Mouse (Mus musculus): Measurements from ENCODE around the gene Rpl18. TPM values are rescaled to one million over a fixed set of nuclear protein-coding genes. Genes with fewer than 3 reads are reported as not detected.

Rpl18 gene
- polyA plus RNA-seq, 1 experiment from 2014 or later, result 708 TPM

GRCm38 (mm10) chr7:45679966-45680621, 35.2 kb upstream of the Rpl18 start:
- Histone ChIP-seq H3K4me1 (replicated peaks; ENCODE audit: control insufficient read depth, insufficient read depth, low read length) (peaks cover 3% of the 10 kb centered on the region; the same call in 1 of the 2 replicates), H3K9me3 (ENCODE audit: control insufficient read depth) (no peaks in the 10 kb centered on the region), H3K36me3 (ENCODE audit: control insufficient read depth, insufficient read depth) (no peaks in the 10 kb centered on the region), H3K4me3 (ENCODE audit: low read depth, low read length) (no peak overlapping the region), H3K27ac (ENCODE audit: low read depth, low read length) (peak overlapping the region; percentile 35; the same call in 1 of the 2 replicates), H3K27me3 (replicated peaks; ENCODE audit: control insufficient read depth, insufficient read depth, low read length) (peaks cover 43% of the 10 kb centered on the region), H3K4me2 (replicated peaks; ENCODE audit: low read depth) (no peak overlapping the region), H3K9ac (ENCODE audit: low read depth, low read length) (no peak overlapping the region)
- ATAC-seq, result 0 out of 2 replicates have a peak, but pooled peaks have one; percentile 31
- no peak for TF ChIP-seq CTCF (IDR thresholded peaks at IDR 0.05; ENCODE audit: low read depth)
- 59% methylated on average over 14 of the region's 14 CpGs for WGBS

- Histone ChIP-seq H3K4me1 (replicated peaks; ENCODE audit: control insufficient read depth, insufficient read depth, low read length) (peaks cover 3% of the 10 kb centered on the region; the same call in 1 of the 2 replicates), H3K9me3 (ENCODE audit: control insufficient read depth) (no peaks in the 10 kb centered on the region), H3K36me3 (ENCODE audit: control insufficient read depth, insufficient read depth) (no peaks in the 10 kb centered on the region), H3K4me3 (ENCODE audit: low read depth, low read length) (no peak overlapping the region), H3K9ac (ENCODE audit: low read depth, low read length) (no peak overlapping the region), H3K4me2 (replicated peaks; ENCODE audit: low read depth) (no peak overlapping the region), H3K27me3 (replicated peaks; ENCODE audit: control insufficient read depth, insufficient read depth, low read length) (peaks cover 40% of the 10 kb centered on the region), H3K27ac (ENCODE audit: low read depth, low read length) (no peak overlapping the region)
- WGBS, result 67% methylated on average over 8 of the region's 8 CpGs
- no peak for TF ChIP-seq CTCF (IDR thresholded peaks at IDR 0.05; ENCODE audit: low read depth)
- ATAC-seq, result no peak
Measured at GRCm38 (mm10) chr7:45681046-45681736, 34.1 kb upstream of the Rpl18 start.

- Histone ChIP-seq H3K4me2 (replicated peaks; ENCODE audit: low read depth) (peak overlapping the region; percentile 49), H3K27me3 (replicated peaks; ENCODE audit: control insufficient read depth, insufficient read depth, low read length) (peaks cover 32% of the 10 kb centered on the region), H3K4me3 (ENCODE audit: low read depth, low read length) (no peak overlapping the region), H3K4me1 (replicated peaks; ENCODE audit: control insufficient read depth, insufficient read depth, low read length) (peaks cover 3% of the 10 kb centered on the region; the same call in 1 of the 2 replicates), H3K9me3 (ENCODE audit: control insufficient read depth) (no peaks in the 10 kb centered on the region), H3K27ac (ENCODE audit: low read depth, low read length) (peak overlapping the region; percentile 28; the same call in 1 of the 2 replicates), H3K36me3 (ENCODE audit: control insufficient read depth, insufficient read depth) (no peaks in the 10 kb centered on the region), H3K9ac (ENCODE audit: low read depth, low read length) (peak overlapping the region; percentile 37; the same call in 1 of the 2 replicates)
- peak; percentile 100 for TF ChIP-seq CTCF (IDR thresholded peaks at IDR 0.05; ENCODE audit: low read depth)
- 26% methylated on average over 14 of the region's 14 CpGs for WGBS
- peak; percentile 23; the same call in 1 of the 2 replicates for ATAC-seq
Measured at GRCm38 (mm10) chr7:45682144-45683126, 32.8 kb upstream of the Rpl18 start.

DNA sequence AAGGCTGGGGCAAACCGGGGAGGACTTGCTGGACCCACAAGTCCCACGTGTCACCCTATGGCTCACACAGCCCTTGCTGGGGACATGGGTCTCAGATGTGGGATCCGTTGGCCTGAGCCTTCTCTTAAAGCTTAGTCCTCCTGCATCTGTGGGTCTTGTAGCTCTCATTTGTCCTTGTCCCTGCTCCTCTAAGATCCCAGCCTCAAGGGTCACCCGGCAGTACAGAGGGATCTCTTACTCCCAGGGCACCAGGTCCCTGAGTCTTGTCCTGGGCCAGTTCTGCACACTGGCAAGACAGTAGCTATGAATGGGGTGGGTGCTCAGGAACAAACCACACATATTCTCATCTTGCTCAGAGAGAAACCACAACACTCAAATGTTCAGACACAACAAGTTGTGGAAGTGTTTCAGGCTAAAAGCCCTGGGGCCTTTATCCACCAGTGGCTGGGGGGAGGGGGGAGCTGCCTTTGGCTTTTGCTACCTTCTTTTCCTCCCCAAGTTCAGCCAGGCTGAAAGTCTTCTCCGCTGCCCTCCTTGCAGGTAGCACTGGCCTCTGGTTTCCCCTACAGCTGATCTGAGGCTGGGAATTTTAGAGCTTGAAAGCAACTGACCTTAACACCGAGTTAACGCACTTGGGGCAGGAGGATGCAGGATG, 31.7 kb upstream of the Rpl18 start, which contains the start of gene Ntn5:
TSS of gene Ntn5 (plus strand) at position 627 of the 655 bp plus-strand sequence.
- H3K27ac ChIP-seq (ENCODE audit: low read depth, low read length), result no peak within 1 kb of the TSS
- no peak within 1 kb of the TSS for H3K9ac ChIP-seq (ENCODE audit: low read depth, low read length)

GRCm38 (mm10) chr7:45685811-45686210, 29.4 kb upstream of the Rpl18 start:
- no peak overlapping the region for H3K4me2 ChIP-seq (replicated peaks; ENCODE audit: low read depth)
- ATAC-seq, result no peak

More for the DNA sequence above, 31.7 kb upstream of the Rpl18 start, which contains the start of gene Ntn5:
- no peak for TF ChIP-seq CTCF (IDR thresholded peaks at IDR 0.05; ENCODE audit: low read depth)
- Histone ChIP-seq H3K9me3 (ENCODE audit: control insufficient read depth) (no peaks in the 10 kb centered on the region), H3K36me3 (ENCODE audit: control insufficient read depth, insufficient read depth) (no peaks in the 10 kb centered on the region), H3K4me2 (replicated peaks; ENCODE audit: low read depth) (no peak within 1 kb of the TSS), H3K27me3 (replicated peaks; ENCODE audit: control insufficient read depth, insufficient read depth, low read length) (peaks cover 25% of the 10 kb centered on the region), H3K4me3 (ENCODE audit: low read depth, low read length) (no peak within 1 kb of the TSS), H3K4me1 (replicated peaks; ENCODE audit: control insufficient read depth, insufficient read depth, low read length) (peaks cover 3% of the 10 kb centered on the region; the same call in 1 of the 2 replicates)
- 84% methylated on average over 7 of the region's 7 CpGs for WGBS
- ATAC-seq, result no peak

More at GRCm38 (mm10) chr7:45685811-45686210, 29.4 kb upstream of the Rpl18 start:
- Histone ChIP-seq H3K36me3 (ENCODE audit: control insufficient read depth, insufficient read depth) (no peaks in the 10 kb centered on the region), H3K4me3 (ENCODE audit: low read depth, low read length) (no peak overlapping the region), H3K9ac (ENCODE audit: low read depth, low read length) (no peak overlapping the region), H3K27ac (ENCODE audit: low read depth, low read length) (no peak overlapping the region), H3K27me3 (replicated peaks; ENCODE audit: control insufficient read depth, insufficient read depth, low read length) (peaks cover 22% of the 10 kb centered on the region), H3K4me1 (replicated peaks; ENCODE audit: control insufficient read depth, insufficient read depth, low read length) (peaks cover 3% of the 10 kb centered on the region; the same call in 1 of the 2 replicates), H3K9me3 (ENCODE audit: control insufficient read depth) (no peaks in the 10 kb centered on the region)
- no peak for TF ChIP-seq CTCF (IDR thresholded peaks at IDR 0.05; ENCODE audit: low read depth)
- WGBS, result 43% methylated on average over 10 of the region's 10 CpGs

Data from intestine, postnatal 0 days (tissue).